Mouse (Mus musculus) liver, embryonic 14 days (tissue): ENCODE results near the gene Hs6st1. TPM values are rescaled to one million over a fixed set of nuclear protein-coding genes. Genes with fewer than 3 reads are reported as not detected.

Source experiments
- polyA plus RNA-seq: library from polyadenylated mRNA; depleted of rRNA; stranded (reverse); fragments of >200 nt; gene quantifications from 2 replicates; pipeline ENCODE4 v1.2.3, GENCODE M21; 2012; rRNA removed

Gene Hs6st1
- polyA plus RNA-seq = 25.1 and 29.1 TPM in 2 replicates

DNA sequence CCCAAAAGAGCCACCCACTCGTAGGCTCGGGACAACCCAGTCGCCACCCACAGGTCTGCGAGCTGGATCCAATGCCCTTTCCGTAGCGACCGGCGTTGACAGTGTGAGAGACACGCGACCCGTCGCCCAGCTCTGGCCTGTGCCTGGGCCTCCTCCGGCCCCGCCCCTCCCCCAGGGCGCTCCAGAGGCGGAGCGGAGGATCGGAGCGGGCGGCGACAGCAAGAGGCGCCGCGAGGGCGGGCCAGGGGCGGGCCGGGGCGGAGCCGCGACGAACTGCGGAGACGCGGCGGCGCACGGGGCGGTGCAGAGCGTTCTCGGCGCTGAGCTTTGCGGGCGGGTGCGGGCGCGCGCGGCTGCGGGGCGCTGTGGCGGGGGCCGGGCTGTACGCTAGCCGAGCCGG lies at the start of gene Hs6st1:
Gene Hs6st1 (plus strand): TSS at position 325 of the 400 bp plus-strand sequence.

Other genes starting within 250 kb of the Hs6st1 start
- 5.7 and 6.5 TPM in 2 replicates for gene Uggt1, start 176.3 kb downstream of the Hs6st1 start, polyA plus RNA-seq
- 2.3 and 2.8 TPM in 2 replicates for gene Neurl3, start 206.3 kb downstream of the Hs6st1 start, polyA plus RNA-seq
- 0.84 and 1.2 TPM in 2 replicates for gene Arid5a, start 239.3 kb downstream of the Hs6st1 start, polyA plus RNA-seq